Mouse (Mus musculus): ENCODE measurements at regions not wholly inside any gene's neighbourhood (a gene's known extent, or its start where the extent isn't known, plus 50 kb on each side); places are given as distances from the start of the nearest gene placed in this dataset.
"Not testable (repeated sequence)": the region's sequence is repeated elsewhere in the genome, so short reads cannot be mapped to it uniquely, and the experiment has no call there.

- WGBS: 71% methylated on average over 1 of the region's 1 CpGs
- not testable (repeated sequence) for H3K4me2 ChIP-seq
These were observed 855.2 kb upstream of the Olfr1507 start for GRCm38 (mm10) chr14:53350780-53351179.

GRCm38 (mm10) chr14:53349111-53349510 lies 853.6 kb upstream of the Olfr1507 start:
- H3K9me3 ChIP-seq; ATAC-seq (ENCODE audit: borderline replicate concordance, extremely low read depth, low FRiP score, low TSS enrichment); H3K4me1 ChIP-seq; H3K36me3 ChIP-seq; H3K27me3 ChIP-seq; H3K4me3 ChIP-seq; H3K27ac ChIP-seq; H3K4me2 ChIP-seq; H3K9ac ChIP-seq: not testable (repeated sequence)

More at GRCm38 (mm10) chr14:53350780-53351179, 855.2 kb upstream of the Olfr1507 start:
- ATAC-seq (ENCODE audit: borderline replicate concordance, extremely low read depth, low FRiP score, low TSS enrichment); H3K27ac ChIP-seq; H3K4me3 ChIP-seq; H3K27me3 ChIP-seq; H3K9ac ChIP-seq; H3K9me3 ChIP-seq; H3K36me3 ChIP-seq; H3K4me1 ChIP-seq: not testable (repeated sequence)

- not testable (repeated sequence) for H3K4me1 ChIP-seq; H3K27me3 ChIP-seq; H3K36me3 ChIP-seq; H3K4me3 ChIP-seq; H3K4me2 ChIP-seq; H3K9ac ChIP-seq; H3K27ac ChIP-seq; H3K9me3 ChIP-seq; ATAC-seq (ENCODE audit: borderline replicate concordance, extremely low read depth, low FRiP score, low TSS enrichment)
- WGBS: 46% methylated on average over 2 of the region's 2 CpGs
These were observed 850.0 kb upstream of the Olfr1507 start for GRCm38 (mm10) chr14:53345568-53345967.

- H3K27ac ChIP-seq; H3K4me3 ChIP-seq; H3K9ac ChIP-seq; ATAC-seq (ENCODE audit: borderline replicate concordance, extremely low read depth, low FRiP score, low TSS enrichment); H3K4me2 ChIP-seq; H3K27me3 ChIP-seq; H3K36me3 ChIP-seq; H3K4me1 ChIP-seq; H3K9me3 ChIP-seq: not testable (repeated sequence)
- WGBS: 45% methylated on average over 5 of the region's 5 CpGs
These were observed 848.3 kb upstream of the Olfr1507 start for GRCm38 (mm10) chr14:53343849-53344248.

DNA sequence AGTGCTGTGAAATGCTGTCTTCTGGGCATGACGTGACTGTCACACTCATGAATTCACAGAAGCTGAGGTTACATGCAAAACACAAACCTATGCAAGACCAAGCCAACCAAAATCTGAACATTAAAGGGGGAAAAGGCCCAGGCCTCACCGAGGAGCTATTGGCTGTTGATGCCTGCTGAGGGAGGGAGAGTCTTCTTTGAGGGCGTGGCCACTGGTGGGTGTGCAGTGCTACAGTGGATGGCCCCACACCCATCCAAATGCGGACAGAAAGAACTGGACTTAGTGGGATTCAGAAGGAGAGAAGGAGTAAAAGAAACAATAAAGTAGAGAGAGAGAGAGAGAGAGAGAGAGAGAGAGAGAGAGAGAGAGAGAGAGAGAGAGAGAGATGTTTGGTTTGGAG lies 843.6 kb upstream of the Olfr1507 start:
- H3K9ac ChIP-seq; H3K36me3 ChIP-seq; H3K9me3 ChIP-seq; H3K27me3 ChIP-seq; H3K4me3 ChIP-seq; ATAC-seq (ENCODE audit: borderline replicate concordance, extremely low read depth, low FRiP score, low TSS enrichment); H3K27ac ChIP-seq; H3K4me2 ChIP-seq; H3K4me1 ChIP-seq: not testable (repeated sequence)
- 57% methylated on average over 1 of the region's 4 CpGs for WGBS

- not testable (repeated sequence) for H3K9ac ChIP-seq; H3K36me3 ChIP-seq; H3K27ac ChIP-seq; H3K27me3 ChIP-seq; H3K9me3 ChIP-seq; H3K4me3 ChIP-seq; ATAC-seq (ENCODE audit: borderline replicate concordance, extremely low read depth, low FRiP score, low TSS enrichment); H3K4me2 ChIP-seq; H3K4me1 ChIP-seq
- WGBS: 41% methylated on average over 4 of the region's 8 CpGs
These were observed 841.9 kb upstream of the Olfr1507 start for GRCm38 (mm10) chr14:53337446-53337845.

DNA sequence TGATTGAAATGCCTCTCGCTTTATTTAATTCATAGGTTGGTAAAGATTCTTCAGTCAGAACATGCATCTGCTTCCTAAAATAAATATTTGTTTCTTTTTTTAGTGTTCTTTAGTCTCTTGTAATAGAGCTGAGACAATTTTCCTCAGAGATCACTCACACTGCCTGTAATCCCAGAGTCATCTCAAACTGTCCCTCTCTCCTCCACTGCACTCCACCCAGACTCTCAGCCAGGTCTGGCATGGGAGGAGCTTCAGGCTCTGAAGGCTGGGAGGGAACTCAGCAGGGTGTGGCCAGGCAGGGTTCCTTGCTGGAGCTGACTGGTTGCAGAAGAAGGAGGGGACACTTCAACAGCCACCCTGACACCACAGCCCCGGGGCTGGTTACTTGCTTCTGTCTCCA lies 841.2 kb upstream of the Olfr1507 start:
- not testable (repeated sequence) for ATAC-seq (ENCODE audit: borderline replicate concordance, extremely low read depth, low FRiP score, low TSS enrichment)

GRCm38 (mm10) chr14:53334451-53334850 lies 838.9 kb upstream of the Olfr1507 start:
- not testable (repeated sequence) for H3K4me3 ChIP-seq; H3K27me3 ChIP-seq; ATAC-seq (ENCODE audit: borderline replicate concordance, extremely low read depth, low FRiP score, low TSS enrichment); H3K9ac ChIP-seq; H3K4me2 ChIP-seq; H3K27ac ChIP-seq; H3K4me1 ChIP-seq; H3K36me3 ChIP-seq; H3K9me3 ChIP-seq
- no CpG with 5 or more reads among the region's 4 CpGs for WGBS

More for the DNA sequence above, 841.2 kb upstream of the Olfr1507 start:
- H3K27me3 ChIP-seq, H3K9ac ChIP-seq, H3K4me2 ChIP-seq, H3K4me3 ChIP-seq, H3K36me3 ChIP-seq, H3K9me3 ChIP-seq, H3K4me1 ChIP-seq, H3K27ac ChIP-seq: not testable (repeated sequence)
- 6% methylated on average over 1 of the region's 2 CpGs for WGBS

- not testable (repeated sequence) for ATAC-seq (ENCODE audit: borderline replicate concordance, extremely low read depth, low FRiP score, low TSS enrichment); H3K27me3 ChIP-seq; H3K9me3 ChIP-seq; H3K4me2 ChIP-seq; H3K36me3 ChIP-seq; H3K4me3 ChIP-seq; H3K9ac ChIP-seq; H3K27ac ChIP-seq; H3K4me1 ChIP-seq
These were observed 835.6 kb upstream of the Olfr1507 start for GRCm38 (mm10) chr14:53331153-53331552.

DNA sequence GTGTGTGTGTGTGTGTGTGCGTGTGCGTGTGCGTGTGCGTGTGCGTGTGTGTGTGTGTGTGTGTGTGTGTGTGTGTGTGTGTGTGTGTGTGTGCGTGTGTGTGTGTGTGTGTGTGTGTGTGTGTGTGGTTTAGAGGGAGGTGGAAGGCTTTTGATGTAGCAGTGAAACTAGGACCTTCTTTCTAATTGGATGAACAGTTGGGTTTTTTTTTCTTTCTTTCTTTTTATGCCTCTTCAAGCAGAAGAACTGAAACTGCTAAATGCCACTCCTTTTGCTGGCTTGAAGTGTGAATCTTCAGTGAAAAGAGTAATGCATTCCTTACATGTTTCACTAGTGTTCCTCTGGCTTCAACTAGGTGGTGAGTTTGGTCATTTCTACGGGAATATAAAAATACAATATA lies 828.8 kb upstream of the Olfr1507 start:
- H3K36me3 ChIP-seq; H3K9me3 ChIP-seq; H3K27ac ChIP-seq; H3K4me2 ChIP-seq; H3K4me1 ChIP-seq; H3K9ac ChIP-seq; H3K27me3 ChIP-seq; ATAC-seq (ENCODE audit: borderline replicate concordance, extremely low read depth, low FRiP score, low TSS enrichment); H3K4me3 ChIP-seq: not testable (repeated sequence)
- WGBS: no CpG with 5 or more reads among the region's 7 CpGs

GRCm38 (mm10) chr14:53318512-53319309 lies 823.2 kb upstream of the Olfr1507 start:
- not testable (repeated sequence) for ATAC-seq (ENCODE audit: borderline replicate concordance, extremely low read depth, low FRiP score, low TSS enrichment); H3K27ac ChIP-seq; H3K4me3 ChIP-seq; H3K9me3 ChIP-seq; H3K36me3 ChIP-seq; H3K27me3 ChIP-seq; H3K4me2 ChIP-seq; H3K9ac ChIP-seq; H3K4me1 ChIP-seq
- no CpG with 5 or more reads among the region's 9 CpGs for WGBS

DNA sequence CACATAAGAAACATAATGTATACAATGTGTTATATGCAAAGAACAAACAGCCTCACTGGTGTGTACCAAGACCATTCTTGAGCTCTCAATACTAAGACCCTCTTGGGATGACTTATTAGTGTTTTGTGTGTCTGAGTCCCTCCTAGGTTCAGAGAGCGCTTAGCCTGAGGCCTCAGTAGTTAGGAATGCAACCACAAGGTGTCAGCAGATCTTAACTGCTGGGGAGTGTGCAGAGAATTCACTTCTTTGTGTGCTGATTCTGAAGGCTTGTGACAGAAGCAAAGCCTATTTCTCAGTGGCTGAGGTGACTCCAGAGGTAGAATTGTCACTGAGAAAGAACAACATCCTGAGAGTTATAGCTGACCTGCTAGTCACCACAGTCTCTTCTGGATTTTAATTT lies 816.9 kb upstream of the Olfr1507 start:
- not testable (repeated sequence) for H3K9me3 ChIP-seq; H3K27ac ChIP-seq; ATAC-seq (ENCODE audit: borderline replicate concordance, extremely low read depth, low FRiP score, low TSS enrichment); H3K4me2 ChIP-seq; H3K27me3 ChIP-seq; H3K4me3 ChIP-seq; H3K4me1 ChIP-seq; H3K36me3 ChIP-seq; H3K9ac ChIP-seq
- WGBS: 0% methylated on average over 1 of the region's 1 CpGs

- not testable (repeated sequence) for ATAC-seq (ENCODE audit: borderline replicate concordance, extremely low read depth, low FRiP score, low TSS enrichment); H3K9ac ChIP-seq; H3K9me3 ChIP-seq; H3K4me3 ChIP-seq; H3K27ac ChIP-seq; H3K36me3 ChIP-seq; H3K4me1 ChIP-seq; H3K27me3 ChIP-seq; H3K4me2 ChIP-seq
- no CpG with 5 or more reads among the region's 3 CpGs for WGBS
These were observed 807.6 kb upstream of the Olfr1507 start for GRCm38 (mm10) chr14:53303179-53303578.

All from lung, embryonic 15.5 days (tissue).